Mouse (Mus musculus) kidney, embryonic 15.5 days (tissue): Measurements from ENCODE around the gene Lrrc2. TPM values are rescaled to one million over a fixed set of nuclear protein-coding genes. Genes with fewer than 3 reads are reported as not detected.

Experiments
- ATAC-seq: fragments of 200-750 bp; cut with Nextera tagmentation; replicated peaks from 2 replicates; pipeline ENCODE4 v1.8.0; 2017; ENCODE audit warnings: moderate TSS enrichment; ENCODE audit not compliant: low FRiP score
- H3K27ac ChIP-seq: fragments of 300-500 bp; sonication (generic); 2 replicates; pipeline ENCODE4 v1.5.1; 2015; ENCODE audit warnings: mild to moderate bottlenecking, inconsistent platforms
- H3K27me3 ChIP-seq: fragments of 300-500 bp; sonication (generic); 2 replicates; pipeline ENCODE4 v1.6.1; 2015; ENCODE audit warnings: inconsistent platforms
- H3K36me3 ChIP-seq: fragments of 300-500 bp; sonication (generic); 2 replicates; pipeline ENCODE4 v1.6.1; 2015; ENCODE audit warnings: inconsistent platforms
- H3K4me1 ChIP-seq: fragments of 300-500 bp; sonication (generic); 2 replicates; pipeline ENCODE4 v1.6.1; 2015; ENCODE audit warnings: inconsistent platforms
- H3K4me2 ChIP-seq: fragments of 300-500 bp; sonication (generic); 2 replicates; pipeline ENCODE4 v1.6.1; 2015; ENCODE audit warnings: moderate library complexity, mild to moderate bottlenecking, inconsistent platforms
- H3K4me3 ChIP-seq: fragments of 300-500 bp; sonication (generic); replicated peaks from 2 replicates; pipeline ENCODE4 v1.5.1; 2015; ENCODE audit warnings: mild to moderate bottlenecking, inconsistent platforms
- H3K9ac ChIP-seq: fragments of 300-500 bp; sonication (generic); 2 replicates; pipeline ENCODE4 v1.6.1; 2015; ENCODE audit warnings: mild to moderate bottlenecking, inconsistent platforms
- H3K9me3 ChIP-seq: fragments of 300-500 bp; sonication (generic); replicated peaks from 2 replicates; pipeline ENCODE4 v1.6.1; 2016; ENCODE audit warnings: inconsistent platforms
- WGBS: fragments of 180-500 bp; shearing (Covaris S2); methylation state at CpG from one replicate; pipeline ENCODE4 v1.1.7; 2015; ENCODE audit warnings: mixed read lengths; 5-methylcytosine and 5-hydroxymethylcytosine counted together
- polyA plus RNA-seq: library from polyadenylated mRNA; unstranded; fragments of >200 nt; fragmentation: Nextera tagmentation; extraction: Ambion mirVana; gene quantifications from 2 replicates; pipeline ENCODE4 v1.2.1, GENCODE M21; 2015

Gene Lrrc2
- 0.21 and 0.30 TPM in 2 replicates for polyA plus RNA-seq

DNA sequence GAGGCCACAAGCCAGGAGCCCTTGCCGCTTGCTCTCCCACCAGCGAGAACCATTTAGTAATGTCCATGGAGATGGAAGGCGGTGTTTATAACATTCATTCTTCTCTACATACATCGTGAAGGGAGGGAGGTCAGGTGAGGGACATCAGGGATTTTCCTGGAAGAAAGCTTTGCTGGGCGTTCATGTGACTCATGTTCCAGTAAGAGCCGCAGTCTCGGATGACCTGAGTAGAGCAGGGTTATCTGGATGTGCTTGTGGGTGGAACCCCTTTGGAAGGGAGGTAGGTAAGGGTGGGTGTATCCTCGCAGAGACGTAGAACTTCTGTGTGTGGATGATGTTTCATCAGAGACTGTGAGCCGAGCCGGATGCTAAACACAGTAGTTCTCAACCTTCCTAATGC is at the start of gene Lrrc2:
Lrrc2 (plus strand) TSS at position 149 of the 400 bp plus-strand sequence.
- Histone ChIP-seq H3K4me3 (no peak within 1 kb of the TSS), H3K27ac (no peak within 1 kb of the TSS), H3K27me3 (peaks cover 71% of the 10 kb centered on the region), H3K9me3 (no peaks in the 10 kb centered on the region), H3K4me1 (peaks cover 10% of the 10 kb centered on the region), H3K4me2 (no peak within 1 kb of the TSS), H3K9ac (no peak within 1 kb of the TSS), H3K36me3 (no peaks in the 10 kb centered on the region)
- ATAC-seq: no peak
- 78% methylated on average over 11 of the region's 11 CpGs for WGBS

DNA sequence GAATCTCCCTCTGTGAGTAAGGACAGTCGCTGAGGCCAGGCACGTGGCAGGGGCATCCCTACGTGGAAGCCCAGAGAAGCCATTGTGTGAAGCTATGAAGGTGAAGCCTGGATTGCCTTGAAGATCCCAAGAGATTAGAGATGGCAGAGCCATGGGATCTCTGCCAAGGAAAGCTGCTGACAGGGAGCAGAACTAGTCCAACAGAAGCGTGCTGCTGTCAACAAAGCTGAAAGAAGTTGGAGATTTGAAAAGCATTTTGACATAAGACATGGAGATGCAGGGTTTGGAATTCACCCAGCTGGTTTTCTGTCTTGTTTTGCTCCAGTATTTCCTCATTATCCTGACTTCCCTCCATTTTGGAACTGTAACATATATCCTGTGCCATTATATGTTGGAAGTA is 49.1 kb upstream of the Lrrc2 start:
- WGBS: 85% methylated on average over 4 of the region's 4 CpGs
- no peak overlapping the region for H3K4me3 ChIP-seq
- no peak overlapping the region for H3K4me2 ChIP-seq
- H3K4me1 ChIP-seq: no peaks in the 10 kb centered on the region
- no peak overlapping the region for H3K27ac ChIP-seq
- no peak overlapping the region for H3K9ac ChIP-seq
- peaks cover 3% of the 10 kb centered on the region; the same call in 1 of the 2 replicates for H3K36me3 ChIP-seq
- H3K27me3 ChIP-seq: no peaks in the 10 kb centered on the region
- ATAC-seq: no peak
- no peaks in the 10 kb centered on the region for H3K9me3 ChIP-seq

DNA sequence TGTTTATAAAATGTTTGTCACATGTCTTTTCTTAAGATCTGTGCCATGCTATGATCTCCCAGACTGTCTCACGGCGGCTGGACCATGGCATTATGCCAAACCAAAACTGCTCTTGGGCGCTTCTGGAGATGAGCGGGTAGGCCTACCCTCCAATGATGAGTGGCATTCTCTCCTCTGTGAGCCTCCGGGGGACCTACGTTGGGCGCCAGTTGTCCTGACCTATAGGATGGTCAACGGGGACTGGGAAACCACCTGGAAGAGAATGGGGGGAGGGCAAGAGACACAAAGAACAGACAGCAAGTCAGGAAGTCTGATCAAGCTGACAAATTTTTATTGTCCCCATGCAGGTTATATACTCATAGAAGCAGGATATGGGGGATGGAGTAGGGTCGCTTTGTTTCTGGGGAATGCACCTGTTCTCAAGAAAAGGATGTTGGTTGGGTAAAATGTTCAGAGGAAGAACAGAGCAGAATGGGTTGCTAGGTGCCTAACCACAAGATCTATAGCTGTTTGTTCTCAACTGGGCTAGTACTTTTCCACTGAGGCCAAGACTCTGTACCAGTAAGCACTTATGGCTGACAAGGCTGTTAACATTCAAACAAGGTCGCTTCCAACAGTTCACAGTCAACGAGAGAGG is 44.0 kb upstream of the Lrrc2 start:
- 91% methylated on average over 11 of the region's 11 CpGs for WGBS
- H3K9ac ChIP-seq: no peak overlapping the region
- no peak overlapping the region for H3K27ac ChIP-seq
- no peaks in the 10 kb centered on the region for H3K9me3 ChIP-seq
- no peaks in the 10 kb centered on the region for H3K36me3 ChIP-seq
- ATAC-seq: no peak
- H3K4me3 ChIP-seq: no peak overlapping the region
- no peak overlapping the region for H3K4me2 ChIP-seq
- no peaks in the 10 kb centered on the region for H3K4me1 ChIP-seq
- H3K27me3 ChIP-seq: no peaks in the 10 kb centered on the region

DNA sequence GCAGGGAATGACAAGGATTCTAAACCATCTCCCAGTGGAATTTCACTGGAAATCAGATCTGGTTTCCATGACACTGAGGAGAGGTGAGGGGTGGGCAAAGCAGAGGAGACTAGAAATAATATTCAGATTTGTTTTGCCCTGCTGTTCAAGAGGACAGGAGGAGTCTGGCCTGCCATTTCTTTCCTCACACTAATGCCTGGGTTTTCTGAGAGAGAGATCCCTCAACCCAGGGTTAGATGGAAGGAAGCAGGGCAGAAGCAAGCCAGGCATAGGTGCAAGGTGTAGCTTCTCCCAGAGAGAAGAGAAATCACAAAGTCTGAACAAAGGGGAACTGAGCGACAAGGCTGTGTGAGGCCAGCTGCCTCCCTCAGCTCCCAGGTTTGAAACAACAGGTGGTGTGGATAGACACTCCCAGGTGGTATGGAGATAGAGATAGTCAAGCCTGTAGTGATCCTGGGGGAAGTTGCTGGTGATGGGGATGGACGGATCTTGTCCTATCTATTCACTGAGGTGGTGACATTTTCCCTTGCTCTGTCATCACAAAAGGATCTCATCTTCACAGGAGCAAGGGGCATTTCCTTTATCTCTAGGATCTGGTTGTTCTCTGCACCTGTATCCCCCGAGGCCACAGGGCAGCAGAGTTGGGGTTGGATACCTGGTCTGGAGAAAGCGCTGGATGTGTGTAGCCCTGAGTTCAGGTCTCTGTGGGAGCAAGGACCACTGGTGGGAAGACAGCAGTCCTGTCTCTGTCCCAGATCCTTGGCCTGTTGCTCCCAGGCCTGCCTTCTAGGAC is 43.3 kb upstream of the Lrrc2 start:
- Histone ChIP-seq H3K4me2 (no peak overlapping the region), H3K27me3 (no peaks in the 10 kb centered on the region), H3K4me3 (no peak overlapping the region), H3K36me3 (no peaks in the 10 kb centered on the region), H3K9ac (no peak overlapping the region), H3K4me1 (no peaks in the 10 kb centered on the region), H3K9me3 (no peaks in the 10 kb centered on the region), H3K27ac (no peak overlapping the region)
- ATAC-seq: no peak
- 81% methylated on average over 4 of the region's 4 CpGs for WGBS

DNA sequence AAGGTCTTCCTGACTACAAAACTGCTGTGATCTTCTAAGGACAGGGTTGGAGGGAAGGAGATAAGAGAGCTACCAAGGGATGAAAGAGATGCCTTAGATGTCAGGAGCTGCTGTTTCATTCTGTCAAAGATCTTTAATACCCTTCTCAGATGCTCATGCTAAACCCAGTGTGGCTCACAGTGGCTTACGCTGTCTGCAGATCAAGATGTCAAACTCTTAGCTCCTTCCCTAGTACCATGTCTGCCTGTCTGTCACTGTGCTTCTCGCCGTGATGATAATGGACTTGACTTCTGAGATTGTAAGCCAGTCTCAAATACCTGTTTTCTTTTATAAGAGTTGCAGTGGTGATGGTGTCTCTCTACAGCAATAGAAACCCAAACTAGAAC is 42.7 kb upstream of the Lrrc2 start:
- Histone ChIP-seq H3K9me3 (no peaks in the 10 kb centered on the region), H3K27me3 (no peaks in the 10 kb centered on the region), H3K9ac (no peak overlapping the region), H3K27ac (no peak overlapping the region), H3K4me2 (no peak overlapping the region), H3K4me1 (no peaks in the 10 kb centered on the region), H3K36me3 (no peaks in the 10 kb centered on the region), H3K4me3 (no peak overlapping the region)
- no peak for ATAC-seq
- WGBS: 89% methylated on average over 3 of the region's 3 CpGs

DNA sequence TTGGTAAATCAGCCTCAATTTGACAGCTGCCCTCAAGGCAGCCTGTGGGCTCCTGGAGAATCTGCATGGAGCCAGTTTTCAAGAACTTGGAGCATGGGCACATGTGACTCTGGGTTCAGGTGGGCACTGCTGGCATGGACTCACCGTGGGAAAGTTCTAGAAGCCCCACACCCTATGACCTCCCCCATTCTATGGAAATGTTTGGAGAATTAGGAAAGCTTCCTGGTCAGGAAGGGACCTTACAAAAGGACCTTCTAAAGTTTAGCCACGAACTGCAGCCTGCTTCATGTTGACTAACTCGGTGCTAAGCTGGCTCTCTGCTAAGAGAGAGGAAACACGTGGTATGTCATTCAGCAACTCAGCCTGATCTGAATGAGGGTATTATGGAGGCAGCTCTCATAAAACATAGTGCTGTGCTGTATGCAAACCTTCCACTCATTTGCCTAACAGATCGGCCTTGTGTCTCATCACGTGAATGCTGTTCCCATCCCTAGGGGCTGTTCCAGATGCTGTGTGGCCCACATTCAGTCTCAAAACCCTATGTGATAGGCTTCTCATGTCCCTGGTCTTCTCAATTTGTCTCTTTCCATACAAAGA is 41.9 kb upstream of the Lrrc2 start:
- no peak overlapping the region for H3K27ac ChIP-seq
- no peak overlapping the region for H3K4me3 ChIP-seq
- H3K36me3 ChIP-seq: no peaks in the 10 kb centered on the region
- no peaks in the 10 kb centered on the region for H3K9me3 ChIP-seq
- no peaks in the 10 kb centered on the region for H3K27me3 ChIP-seq
- no peak overlapping the region for H3K9ac ChIP-seq
- ATAC-seq: no peak
- WGBS: 78% methylated on average over 6 of the region's 6 CpGs
- H3K4me1 ChIP-seq: no peaks in the 10 kb centered on the region
- H3K4me2 ChIP-seq: no peak overlapping the region

DNA sequence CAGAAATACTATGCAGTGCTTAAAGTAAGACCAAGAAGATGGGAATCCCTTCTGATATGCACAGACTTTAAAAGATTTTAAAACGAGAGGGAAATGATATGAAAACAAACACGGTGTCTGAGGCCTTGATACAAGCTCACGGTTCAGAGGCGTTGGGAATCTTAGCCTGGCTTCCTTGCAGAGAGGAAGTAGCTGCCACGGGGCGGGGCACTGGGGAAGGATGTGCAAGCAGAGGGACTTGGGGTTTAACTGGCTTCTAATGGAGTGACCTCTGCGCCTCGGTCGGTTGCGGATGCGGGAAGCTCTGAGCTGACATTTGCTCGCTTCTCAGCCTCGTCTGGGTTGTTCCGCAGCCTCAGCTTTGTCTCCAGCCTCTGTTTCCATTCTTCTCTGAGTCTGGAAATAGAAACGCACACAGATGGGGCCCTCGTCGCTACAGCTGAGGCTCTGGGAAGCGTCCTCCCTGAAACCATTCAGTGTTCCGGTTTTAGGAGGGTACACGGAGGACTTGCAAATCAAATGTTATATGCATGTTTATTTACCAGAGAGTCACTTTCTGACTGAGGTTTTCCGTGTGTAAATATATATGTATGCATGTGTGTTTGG is 36.6 kb upstream of the Lrrc2 start:
- 62% methylated on average over 21 of the region's 21 CpGs for WGBS
- H3K36me3 ChIP-seq: no peaks in the 10 kb centered on the region

DNA sequence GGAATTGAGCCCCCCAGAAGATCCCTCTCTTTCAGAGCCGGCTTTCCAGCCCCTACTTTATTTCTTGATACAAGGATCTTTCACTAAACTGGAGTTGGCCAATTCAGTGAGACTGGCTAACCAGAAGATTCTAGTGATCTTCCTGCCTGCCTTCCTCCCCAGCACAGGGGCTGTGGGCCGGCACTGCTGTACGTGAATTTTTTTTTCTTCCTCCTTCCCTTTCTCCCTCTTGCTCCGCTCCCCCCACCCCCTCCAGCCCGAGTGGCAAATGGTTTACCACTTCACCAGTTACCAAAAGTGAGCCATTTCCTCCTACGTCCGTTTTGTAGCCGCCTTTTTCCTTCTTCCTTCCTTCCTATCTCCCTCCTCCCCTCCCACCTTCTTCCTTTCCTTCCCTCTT is 35.9 kb upstream of the Lrrc2 start:
- ATAC-seq: no peak

More for the DNA sequence above, 36.6 kb upstream of the Lrrc2 start:
- Histone ChIP-seq H3K27me3 (no peaks in the 10 kb centered on the region), H3K4me2 (no peak overlapping the region), H3K9me3 (no peaks in the 10 kb centered on the region), H3K4me1 (no peaks in the 10 kb centered on the region), H3K9ac (no peak overlapping the region), H3K4me3 (no peak overlapping the region), H3K27ac (no peak overlapping the region)
- ATAC-seq: no peak

DNA sequence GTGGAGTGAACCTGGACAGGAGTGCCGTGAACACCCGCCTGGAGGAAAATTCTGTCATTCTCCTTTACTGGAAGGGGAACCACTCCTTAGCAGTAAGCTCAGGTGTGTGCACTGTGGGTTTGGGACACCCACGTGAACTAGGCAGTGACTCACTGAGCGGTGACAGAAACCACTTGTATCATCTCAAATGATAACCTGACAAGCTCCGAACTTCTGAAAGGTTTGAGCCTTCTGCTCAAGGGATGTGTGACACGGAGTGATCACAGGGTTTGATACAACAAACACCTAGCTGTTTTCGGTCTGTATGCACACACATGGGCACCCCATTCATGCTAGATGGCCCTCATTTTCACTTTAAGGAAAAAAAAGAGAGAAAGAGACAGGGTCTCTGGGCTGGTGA is 34.6 kb upstream of the Lrrc2 start, which contains the start of gene Fam240a:
Fam240a (minus strand) TSS at position 76 of the 400 bp plus-strand sequence.
- no peak for ATAC-seq
- no peaks in the 10 kb centered on the region for H3K36me3 ChIP-seq
- H3K4me1 ChIP-seq: no peaks in the 10 kb centered on the region
- no peak within 1 kb of the TSS for H3K27ac ChIP-seq
- H3K4me2 ChIP-seq: no peak within 1 kb of the TSS
- H3K27me3 ChIP-seq: no peaks in the 10 kb centered on the region
- H3K9ac ChIP-seq: no peak within 1 kb of the TSS
- H3K4me3 ChIP-seq: no peak within 1 kb of the TSS
- 90% methylated on average over 7 of the region's 7 CpGs for WGBS
- H3K9me3 ChIP-seq: no peaks in the 10 kb centered on the region

More for the DNA sequence above, 35.9 kb upstream of the Lrrc2 start:
- H3K36me3 ChIP-seq: no peaks in the 10 kb centered on the region
- no peaks in the 10 kb centered on the region for H3K27me3 ChIP-seq
- no peaks in the 10 kb centered on the region for H3K9me3 ChIP-seq
- H3K4me2 ChIP-seq: no peak overlapping the region
- H3K9ac ChIP-seq: no peak overlapping the region
- H3K4me1 ChIP-seq: no peaks in the 10 kb centered on the region
- 52% methylated on average over 8 of the region's 8 CpGs for WGBS
- no peak overlapping the region for H3K27ac ChIP-seq
- no peak overlapping the region for H3K4me3 ChIP-seq

DNA sequence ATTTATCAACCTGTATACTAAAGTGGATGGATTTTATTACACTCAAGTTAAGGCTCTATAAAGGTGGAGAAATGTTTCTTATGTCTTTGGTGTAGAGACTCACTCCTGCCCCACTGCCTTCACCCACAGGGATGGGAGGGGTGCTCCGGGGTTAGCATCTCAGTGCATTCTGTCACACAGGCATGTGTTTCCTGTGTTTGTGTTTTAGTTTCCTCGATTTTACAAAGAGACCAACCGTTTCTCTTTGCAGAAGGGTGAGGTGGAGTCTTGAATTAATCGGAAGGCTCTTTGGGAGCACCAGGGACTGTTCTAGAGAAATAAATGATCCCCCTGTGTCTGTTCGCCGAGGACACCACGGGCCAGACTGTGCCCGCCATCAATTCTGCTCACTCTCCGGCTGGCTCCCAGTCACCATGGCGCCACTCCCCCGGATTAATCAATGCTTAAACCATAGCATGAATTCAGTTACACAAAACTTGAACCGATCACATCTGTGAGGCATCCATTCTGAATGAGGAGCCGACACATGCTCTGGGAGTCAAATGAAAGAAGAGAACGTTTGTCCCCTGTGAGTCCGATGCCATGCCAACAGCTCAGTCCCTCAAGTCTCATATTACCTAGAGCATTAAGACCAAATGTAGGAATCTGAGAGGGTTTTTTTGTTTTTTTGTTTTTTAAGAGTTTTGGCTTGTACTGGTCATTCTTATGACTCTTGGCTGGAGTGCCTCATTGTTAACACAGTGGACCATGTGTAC is 30.5 kb upstream of the Lrrc2 start:
- H3K27me3 ChIP-seq: no peaks in the 10 kb centered on the region
- 53% methylated on average over 15 of the region's 15 CpGs for WGBS
- H3K36me3 ChIP-seq: no peaks in the 10 kb centered on the region
- no peak overlapping the region for H3K9ac ChIP-seq
- no peak overlapping the region for H3K27ac ChIP-seq
- no peak overlapping the region for H3K4me2 ChIP-seq
- no peaks in the 10 kb centered on the region for H3K9me3 ChIP-seq
- H3K4me1 ChIP-seq: 0 out of 2 replicates have a peak, but pooled peaks cover 2% of the 10 kb centered on the region
- ATAC-seq: no peak
- no peak overlapping the region for H3K4me3 ChIP-seq

DNA sequence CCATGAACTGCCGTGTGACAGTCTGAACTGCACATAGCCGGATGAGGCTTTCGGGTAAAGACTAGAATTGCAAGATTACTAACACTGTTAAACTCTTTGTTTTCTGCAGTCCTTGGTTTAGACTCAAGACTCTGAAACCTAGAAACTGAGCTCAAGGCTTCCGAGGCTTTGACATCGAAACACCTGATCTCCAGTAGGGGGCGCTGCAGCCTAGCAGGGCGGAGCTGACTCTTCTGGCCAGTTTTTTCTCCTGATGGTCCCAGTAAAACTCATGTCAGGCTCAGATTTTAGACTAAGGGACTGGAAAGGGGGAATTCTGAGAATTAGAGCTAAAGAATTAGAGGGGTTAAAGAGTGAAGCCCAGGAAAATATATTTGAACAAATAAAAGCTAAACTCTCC is 28.6 kb upstream of the Lrrc2 start:
- Histone ChIP-seq H3K27ac (no peak overlapping the region), H3K9ac (no peak overlapping the region), H3K36me3 (no peaks in the 10 kb centered on the region), H3K27me3 (no peaks in the 10 kb centered on the region), H3K4me2 (no peak overlapping the region), H3K9me3 (no peaks in the 10 kb centered on the region), H3K4me1 (0 out of 2 replicates have a peak, but pooled peaks cover 2% of the 10 kb centered on the region), H3K4me3 (no peak overlapping the region)
- 18% methylated on average over 7 of the region's 7 CpGs for WGBS
- no peak for ATAC-seq
